Mouse (Mus musculus) urinary bladder, postnatal 14 days (tissue): ENCODE measurements around the gene Pth1r.
A peak's percentile ranks its signal among the peaks of the same experiment; 100 is the strongest.

Experiments
- DNase-seq: peaks from one replicate; pipeline ENCODE4 v3.0.0; 2021; ENCODE audit warnings: low spot score

The Pth1r gene

GRCm38 (mm10) chr9:110748451-110748850 is 1.5 kb upstream of the Pth1r start:
- no peak for DNase-seq

GRCm38 (mm10) chr9:110746238-110746637 is 707 bp downstream of the Pth1r start:
- DNase-seq: no peak

DNA sequence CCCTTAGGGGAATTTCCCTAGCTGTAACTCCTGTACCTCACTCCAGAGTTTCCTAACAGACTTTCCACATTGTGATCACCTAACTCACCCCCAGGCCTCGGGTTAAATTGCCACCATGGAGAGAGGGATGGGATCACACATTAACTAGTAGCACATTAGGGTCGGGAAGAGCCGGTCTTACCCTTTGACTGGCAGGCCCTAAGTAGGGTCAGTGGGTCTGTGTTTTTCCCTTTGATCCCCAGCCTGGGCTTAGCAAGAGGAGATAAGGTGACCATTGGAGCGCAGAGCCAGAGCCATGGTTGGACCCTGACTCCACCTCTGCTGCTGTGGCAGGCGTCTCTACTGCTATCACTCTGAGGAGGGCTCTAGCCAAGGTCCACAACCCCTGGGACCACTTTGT is 1.2 kb downstream of the Pth1r start:
- no peak for DNase-seq

GRCm38 (mm10) chr9:110743456-110744323 is 3.3 kb downstream of the Pth1r start:
- DNase-seq: peak; percentile 22

GRCm38 (mm10) chr9:110742951-110743455 is 3.9 kb downstream of the Pth1r start:
- peak; percentile 19 for DNase-seq

DNA sequence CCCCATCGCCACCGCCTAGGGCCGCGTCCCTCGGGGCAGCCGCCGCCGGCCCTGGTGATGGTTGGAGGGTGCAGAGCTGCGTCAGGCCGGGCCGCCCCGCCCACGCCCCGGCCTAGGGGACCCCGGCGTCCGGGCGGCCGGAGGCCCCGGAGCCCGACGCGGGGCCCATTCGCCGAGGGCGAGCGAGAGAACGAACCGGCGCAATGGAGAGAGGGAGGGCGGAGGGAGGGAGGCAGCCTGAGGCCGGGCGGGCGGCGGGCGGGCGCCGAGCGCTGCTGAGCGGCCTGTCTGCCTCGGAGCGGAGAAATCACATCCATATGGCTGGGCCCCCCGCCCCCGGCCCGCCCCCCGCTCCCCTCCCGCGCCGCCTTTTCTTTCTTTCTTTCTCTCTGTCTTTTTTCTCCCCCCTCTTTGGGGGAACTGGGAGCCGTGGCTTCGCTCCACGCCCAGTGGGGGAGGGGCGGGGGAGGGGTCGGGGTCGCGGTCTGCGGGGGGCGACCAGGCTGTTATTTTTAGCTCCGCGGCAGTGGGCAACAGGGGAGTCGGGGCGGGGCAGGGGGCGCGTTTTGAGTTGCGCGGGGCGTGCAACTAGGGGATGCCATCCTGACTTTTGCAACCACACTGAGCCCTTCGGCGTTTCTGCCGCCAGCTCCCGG is 4.5 kb downstream of the Pth1r start:
- DNase-seq: peak; percentile 10

DNA sequence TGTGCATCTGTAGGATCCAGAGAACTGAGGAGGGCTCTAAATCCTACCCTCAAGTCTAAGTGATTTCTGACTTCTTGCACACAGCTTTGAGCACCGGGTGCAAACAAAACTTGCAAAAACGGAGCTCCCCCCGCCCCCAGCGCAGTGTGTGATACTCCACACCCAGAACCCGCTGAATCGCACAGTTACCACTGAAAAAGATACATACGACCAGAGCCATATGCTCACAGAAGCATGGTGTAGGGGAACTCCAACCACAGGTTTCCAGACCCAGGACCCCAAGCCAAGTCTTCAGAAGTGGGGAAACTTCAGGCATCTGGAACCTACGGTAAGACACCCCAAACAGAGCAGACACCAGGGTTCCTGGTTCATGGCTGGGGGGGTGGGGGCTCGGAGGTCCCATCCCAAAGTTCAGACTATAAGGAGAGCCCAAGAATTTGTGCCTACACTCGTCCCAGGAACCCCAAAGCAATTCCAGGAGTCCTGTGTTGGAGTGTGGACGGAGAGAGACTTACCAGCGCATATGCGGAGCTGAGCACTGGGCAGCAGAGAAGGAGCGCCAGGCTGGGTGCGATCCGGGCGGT is 5.1 kb downstream of the Pth1r start, which contains the start of gene Myl3:
TSS of gene Myl3 (plus strand) at position 151 of the 584 bp plus-strand sequence.
- DNase-seq: no peak

DNA sequence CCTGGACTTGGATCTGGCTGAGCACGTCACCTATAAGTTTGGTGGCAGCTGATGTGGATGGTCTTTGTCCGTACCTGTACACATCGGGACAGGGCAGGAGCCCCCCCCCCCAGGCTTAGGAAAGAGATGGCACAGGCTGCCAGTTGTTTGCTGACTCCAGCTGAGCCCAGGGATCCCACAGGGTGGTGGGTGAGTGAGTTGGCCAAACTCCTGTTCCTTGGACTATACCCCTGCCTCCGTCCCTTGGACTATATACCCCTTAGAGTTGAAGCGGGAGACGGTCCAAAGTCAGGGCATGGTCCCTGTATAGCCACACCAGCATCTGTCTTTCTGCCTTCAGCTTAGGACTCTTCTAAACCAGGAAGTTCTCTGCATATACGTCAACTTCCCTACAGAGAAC is 7.0 kb downstream of the Pth1r start:
- no peak for DNase-seq

- no peak for DNase-seq
Observed at GRCm38 (mm10) chr9:110738054-110738453, 8.9 kb downstream of the Pth1r start.

GRCm38 (mm10) chr9:110736362-110736761 is 10.6 kb downstream of the Pth1r start:
- DNase-seq: no peak

DNA sequence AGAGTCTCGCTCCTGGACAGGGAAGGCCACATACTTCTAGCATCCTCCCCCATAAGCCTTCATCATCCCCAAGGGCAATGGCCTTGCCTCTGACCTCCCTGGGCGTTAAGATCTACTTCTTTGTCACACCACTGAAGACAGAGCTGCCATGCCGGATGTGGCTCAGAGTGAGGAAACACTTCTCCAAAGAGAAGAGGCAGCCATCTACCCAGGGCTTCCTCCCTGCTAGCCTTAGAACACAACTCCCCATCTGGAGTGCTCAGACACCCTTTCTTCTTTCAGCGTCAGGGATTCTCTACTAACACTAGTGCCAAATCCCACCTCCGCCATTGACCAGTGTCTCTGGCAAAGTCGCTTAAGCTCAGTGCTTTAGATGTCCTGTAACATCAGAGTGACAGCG is 12.8 kb downstream of the Pth1r start:
- DNase-seq: no peak

DNA sequence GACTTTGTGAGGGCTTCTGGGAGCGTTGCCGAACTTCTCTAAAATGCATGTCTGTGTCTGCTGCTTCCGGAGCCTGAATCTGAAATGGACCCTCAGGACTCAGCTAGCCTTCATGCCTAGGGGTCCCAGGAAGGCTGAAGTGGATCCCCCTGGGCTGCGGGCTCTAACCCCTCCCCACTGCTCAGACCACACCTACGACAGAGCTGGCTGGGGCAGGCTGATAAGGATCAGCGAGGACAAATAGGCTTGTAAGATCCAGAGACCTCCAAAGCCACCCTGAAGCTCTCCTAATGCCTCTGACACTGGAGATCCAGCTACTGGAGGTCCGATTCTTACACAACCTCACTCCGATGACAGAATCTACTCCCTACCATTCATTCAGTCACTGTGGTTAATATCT is 13.8 kb downstream of the Pth1r start:
- DNase-seq: no peak

DNA sequence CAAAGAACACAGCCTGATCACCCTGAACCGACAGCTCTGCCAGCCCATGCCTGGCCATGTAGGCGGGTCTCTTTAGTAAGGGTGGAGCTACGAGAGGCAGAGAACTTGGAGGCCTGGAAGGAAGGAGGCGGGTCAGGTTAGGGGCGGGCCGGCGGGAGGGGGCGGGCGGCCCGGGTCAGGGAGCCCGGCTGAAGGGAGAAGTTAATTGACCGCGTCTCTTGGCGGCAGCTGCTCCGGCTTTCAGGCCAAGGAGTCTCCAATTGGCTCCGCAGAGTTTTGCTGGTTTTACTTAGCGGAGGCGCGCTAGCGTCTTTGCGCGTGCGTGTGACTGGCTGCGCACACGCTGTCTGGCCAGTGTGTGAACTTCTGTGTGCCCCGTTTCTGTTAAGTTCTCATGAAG is 14.3 kb downstream of the Pth1r start:
- peak; percentile 84 for DNase-seq

DNA sequence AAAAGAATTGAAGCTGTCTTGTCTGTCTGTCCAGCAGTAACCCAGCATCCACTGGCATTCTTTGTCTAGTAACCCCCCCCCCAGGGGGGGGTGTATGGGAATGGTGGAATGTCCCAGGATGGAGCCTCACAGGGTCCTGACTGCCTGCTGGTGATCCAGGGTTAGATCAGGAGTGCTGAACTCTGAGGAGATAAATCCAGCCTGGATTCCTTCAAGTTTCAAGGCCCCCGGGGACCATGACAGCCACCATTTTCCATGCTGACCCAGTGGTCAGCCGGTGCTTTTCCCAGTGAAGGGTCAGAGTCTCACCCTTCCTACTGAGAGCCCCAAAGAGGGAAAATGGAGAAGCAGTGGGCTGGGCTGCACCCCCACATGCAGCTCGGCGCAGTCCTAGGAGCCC is 15.1 kb downstream of the Pth1r start:
- DNase-seq: no peak

DNA sequence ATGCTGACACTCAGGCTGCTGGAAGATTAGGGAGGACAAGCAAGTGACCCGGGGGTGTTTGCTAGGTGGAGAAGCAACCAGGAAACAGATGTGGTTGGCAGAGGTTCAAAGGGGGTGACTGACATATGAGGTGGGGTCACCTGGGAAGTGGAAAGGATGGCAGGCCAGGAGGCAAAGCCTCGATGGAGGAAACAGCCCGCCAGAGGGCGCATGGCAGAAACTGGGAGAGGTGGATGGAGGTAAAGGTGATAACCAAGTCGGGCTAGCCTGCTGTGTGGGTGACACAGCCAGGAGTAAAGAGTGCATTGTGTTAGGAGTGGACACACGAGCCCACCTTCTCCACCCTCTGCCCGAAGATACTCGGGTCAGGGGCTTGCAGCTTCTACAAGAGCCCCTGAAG is 17.1 kb downstream of the Pth1r start:
- DNase-seq: peak; percentile 67

GRCm38 (mm10) chr9:110726867-110727266 is 20.1 kb downstream of the Pth1r start:
- no peak for DNase-seq

DNA sequence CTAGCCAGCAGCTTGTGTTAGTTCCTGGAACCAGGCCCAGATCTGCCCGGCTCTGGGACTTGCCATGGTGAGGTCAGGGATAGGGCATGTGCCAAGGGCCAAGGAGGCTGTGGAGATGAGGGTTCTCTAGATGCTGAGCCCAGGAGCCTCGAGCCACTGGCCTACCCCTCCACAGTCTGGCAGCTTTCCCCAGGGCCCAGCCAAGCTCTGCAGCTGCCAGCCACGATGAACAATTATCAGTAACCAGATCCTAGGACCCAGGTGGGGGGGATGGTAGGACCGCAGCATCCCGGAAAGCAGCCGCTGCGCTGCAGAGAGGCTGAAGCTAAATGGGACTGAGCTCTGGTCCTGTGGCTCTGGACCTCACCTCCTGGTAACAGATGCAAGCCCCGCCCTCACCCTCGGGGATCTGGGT is 21.2 kb downstream of the Pth1r start:
- no peak for DNase-seq

- no peak for DNase-seq
Observed at GRCm38 (mm10) chr9:110722060-110722459, 24.9 kb downstream of the Pth1r start.

GRCm38 (mm10) chr9:110719977-110720376 is 27.0 kb downstream of the Pth1r start:
- DNase-seq: no peak

DNA sequence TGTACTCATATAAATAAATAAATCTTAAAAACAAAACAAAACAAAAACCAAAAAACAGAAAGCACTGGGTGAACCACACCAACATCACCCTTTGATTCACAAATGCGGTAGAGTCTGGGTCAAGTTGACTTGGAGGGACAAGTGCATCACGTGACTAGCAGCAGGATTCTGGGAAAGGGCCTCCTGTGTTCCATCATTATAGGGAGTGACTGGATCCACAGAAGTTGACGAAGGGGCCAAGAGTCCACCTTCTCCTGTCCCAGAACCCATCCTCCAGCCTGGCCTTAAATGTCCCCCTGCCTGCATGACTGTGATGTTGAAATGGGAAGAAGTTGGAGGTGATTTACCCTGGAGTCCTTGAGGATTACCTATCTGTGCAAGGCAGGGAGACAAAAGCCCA is 28.1 kb downstream of the Pth1r start:
- no peak for DNase-seq

- no peak for DNase-seq
Observed at GRCm38 (mm10) chr9:110718071-110718470, 28.9 kb downstream of the Pth1r start.

DNA sequence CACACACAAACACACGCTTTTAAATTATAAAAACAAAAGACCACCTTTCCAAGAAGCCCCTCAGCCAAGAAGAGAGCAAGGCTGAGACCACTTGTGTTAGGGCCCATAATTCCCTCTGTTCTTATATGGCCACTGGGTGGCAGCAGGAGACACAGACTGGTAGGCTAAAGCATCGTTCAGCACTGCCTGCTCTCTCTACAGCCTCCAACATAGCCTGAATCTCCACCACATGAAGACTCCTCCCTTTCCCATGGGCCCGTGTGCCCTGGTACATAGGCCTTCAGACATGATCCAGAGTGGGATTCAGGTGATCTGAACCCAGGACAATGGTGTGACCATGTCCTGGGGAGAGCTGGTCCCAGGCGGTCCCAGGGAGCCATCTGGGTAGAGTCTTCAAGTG is 30.2 kb downstream of the Pth1r start:
- DNase-seq: peak; percentile 66

DNA sequence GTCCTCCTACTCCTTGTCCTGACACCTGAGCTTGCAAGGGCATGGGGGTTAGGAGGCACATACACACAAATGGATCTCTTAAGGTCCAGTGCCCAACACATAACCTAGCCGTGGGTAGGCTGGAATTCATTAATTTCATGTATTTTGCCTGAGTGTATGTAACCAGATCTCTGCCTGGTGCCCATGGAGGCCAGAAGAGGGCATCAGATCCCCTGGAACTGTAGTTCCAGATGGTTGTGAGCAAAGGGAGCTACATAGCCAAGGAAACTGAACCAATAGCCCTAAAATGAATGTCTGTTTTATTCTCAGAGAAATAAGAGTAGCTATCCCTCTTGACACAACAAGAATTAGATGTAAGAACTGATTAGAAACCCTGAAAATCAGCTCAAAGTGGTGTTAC is 31.5 kb downstream of the Pth1r start:
- DNase-seq: no peak
